Mouse (Mus musculus) cerebellum, adult 2 months (tissue): ENCODE measurements around the gene Serpinf2. TPM values are rescaled to one million over a fixed set of nuclear protein-coding genes. Genes with fewer than 3 reads are reported as not detected.

Experiments
- DNase-seq, 2 experiments: peaks; one replicate each; pipeline ENCODE4 v3.0.0; 2021
- H3K27ac ChIP-seq: fragments of 200-500 bp; 2 replicates; pipeline ENCODE4 v1.5.1; 2012; ENCODE audit warnings: low read length, control low read depth, inconsistent platforms; ENCODE audit not compliant: insufficient read depth
- H3K27me3 ChIP-seq: fragments of 200-500 bp; 2 replicates; pipeline ENCODE4 v1.6.1; 2012; ENCODE audit warnings: inconsistent platforms, mild to moderate bottlenecking, low read length, moderate library complexity; ENCODE audit not compliant: control insufficient read depth, insufficient read depth
- H3K4me1 ChIP-seq: fragments of 200-500 bp; 2 replicates; pipeline ENCODE4 v1.6.1; 2011; ENCODE audit warnings: low read length; ENCODE audit not compliant: control insufficient read depth, insufficient read depth
- H3K4me3 ChIP-seq: fragments of 200-500 bp; replicated peaks from 2 replicates; pipeline ENCODE3; 2011; ENCODE audit warnings: mild to moderate bottlenecking, low read depth, low read length, control low read depth; ENCODE audit not compliant: insufficient read depth
- CTCF ChIP-seq: fragments of 200-500 bp; IDR thresholded peaks from 2 replicates; pipeline ENCODE4 v1.5.1; 2011; ENCODE audit warnings: low read depth, mild to moderate bottlenecking, control low read depth, low read length, moderate library complexity, borderline replicate concordance; ENCODE audit not compliant: insufficient read depth
- POLR2A ChIP-seq: fragments of 200-500 bp; IDR thresholded peaks from 2 replicates; pipeline ENCODE4 v1.6.1; 2011; ENCODE audit warnings: low read length, control low read depth, borderline replicate concordance; ENCODE audit not compliant: insufficient read depth
- WGBS: fragments of 180-500 bp; shearing (Covaris S2); methylation state at CpG from one replicate; pipeline ENCODE4 v1.1.7; 2018; 5-methylcytosine and 5-hydroxymethylcytosine counted together
- polyA plus RNA-seq: library from polyadenylated mRNA; depleted of rRNA; stranded (reverse); fragments of >200 nt; gene quantifications from 2 replicates; pipeline ENCODE4 v1.2.3, GENCODE M21; 2012

Serpinf2 gene
- polyA plus RNA-seq, 1 experiment = 0.15 TPM

DNA sequence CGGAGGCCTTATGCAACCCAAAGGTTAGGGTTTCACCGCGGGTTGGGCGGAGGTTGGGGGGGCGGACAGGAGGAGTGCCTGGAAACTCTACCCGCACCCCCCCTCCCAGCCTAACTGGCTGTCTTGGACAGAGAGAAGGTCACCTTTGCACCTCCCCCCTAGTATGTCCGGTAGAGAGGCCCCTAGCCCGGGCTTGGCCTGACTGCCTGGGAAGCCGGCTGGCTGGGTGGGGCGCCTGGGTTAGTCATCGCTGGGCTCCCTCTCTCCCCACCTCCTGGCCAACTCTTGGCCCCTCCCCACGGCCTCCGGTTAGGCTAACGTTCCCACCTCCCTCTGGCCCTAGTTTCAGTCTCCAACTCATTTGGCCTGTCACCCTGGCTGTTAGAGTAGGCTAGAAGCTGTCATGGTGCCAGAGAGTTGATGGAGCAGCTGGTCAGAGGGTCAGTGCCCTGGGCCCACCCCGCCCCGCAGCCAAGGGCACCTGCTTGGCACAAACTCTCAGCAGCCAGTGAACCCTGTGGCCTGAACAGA is 22.9 kb upstream of the Serpinf2 start:
- DNase-seq = peak; percentile 60 to 69
- no peaks in the 10 kb centered on the region for H3K27me3 ChIP-seq
- peak overlapping the region; percentile 79 for H3K4me3 ChIP-seq
- H3K27ac ChIP-seq = 0 out of 2 replicates have a peak overlapping the region, but pooled peaks have one; percentile 22
- peaks cover 10% of the 10 kb centered on the region for H3K4me1 ChIP-seq
- TF ChIP-seq CTCF = no peak
- no peak for TF ChIP-seq POLR2A
- 3% methylated on average over 15 of the region's 16 CpGs for WGBS

DNA sequence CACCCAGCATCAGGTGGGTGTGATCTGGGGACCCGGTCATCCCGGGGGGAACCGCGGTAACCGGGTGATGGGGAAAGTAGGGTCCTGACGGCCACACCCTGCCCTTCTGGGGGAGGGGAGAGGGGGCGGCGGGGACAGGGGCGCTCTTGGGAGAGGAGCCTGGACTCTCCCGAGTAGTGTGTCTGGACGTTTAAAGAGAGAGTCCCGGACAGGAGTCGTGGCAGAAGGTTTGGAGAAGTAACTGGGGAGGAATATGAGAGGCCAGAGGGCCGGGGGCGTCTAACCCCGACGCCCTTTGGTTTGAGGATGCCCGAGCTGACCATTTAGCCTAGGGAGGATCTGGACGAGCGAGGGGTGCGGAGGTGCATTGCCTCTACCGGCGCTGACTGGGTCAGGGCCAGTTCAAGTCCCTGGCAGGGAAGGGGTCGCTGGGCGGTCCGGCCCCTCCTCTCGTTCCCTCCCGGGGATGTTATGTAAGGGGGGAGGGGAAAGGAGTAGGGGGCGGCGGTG is 22.4 kb upstream of the Serpinf2 start:
- H3K27ac ChIP-seq = no peak overlapping the region
- peak overlapping the region; percentile 79 for H3K4me3 ChIP-seq
- WGBS = 1% methylated on average over 30 of the region's 30 CpGs
- no peak for DNase-seq
- H3K27me3 ChIP-seq = no peaks in the 10 kb centered on the region
- no peak for TF ChIP-seq POLR2A
- no peak for TF ChIP-seq CTCF
- peaks cover 10% of the 10 kb centered on the region for H3K4me1 ChIP-seq

DNA sequence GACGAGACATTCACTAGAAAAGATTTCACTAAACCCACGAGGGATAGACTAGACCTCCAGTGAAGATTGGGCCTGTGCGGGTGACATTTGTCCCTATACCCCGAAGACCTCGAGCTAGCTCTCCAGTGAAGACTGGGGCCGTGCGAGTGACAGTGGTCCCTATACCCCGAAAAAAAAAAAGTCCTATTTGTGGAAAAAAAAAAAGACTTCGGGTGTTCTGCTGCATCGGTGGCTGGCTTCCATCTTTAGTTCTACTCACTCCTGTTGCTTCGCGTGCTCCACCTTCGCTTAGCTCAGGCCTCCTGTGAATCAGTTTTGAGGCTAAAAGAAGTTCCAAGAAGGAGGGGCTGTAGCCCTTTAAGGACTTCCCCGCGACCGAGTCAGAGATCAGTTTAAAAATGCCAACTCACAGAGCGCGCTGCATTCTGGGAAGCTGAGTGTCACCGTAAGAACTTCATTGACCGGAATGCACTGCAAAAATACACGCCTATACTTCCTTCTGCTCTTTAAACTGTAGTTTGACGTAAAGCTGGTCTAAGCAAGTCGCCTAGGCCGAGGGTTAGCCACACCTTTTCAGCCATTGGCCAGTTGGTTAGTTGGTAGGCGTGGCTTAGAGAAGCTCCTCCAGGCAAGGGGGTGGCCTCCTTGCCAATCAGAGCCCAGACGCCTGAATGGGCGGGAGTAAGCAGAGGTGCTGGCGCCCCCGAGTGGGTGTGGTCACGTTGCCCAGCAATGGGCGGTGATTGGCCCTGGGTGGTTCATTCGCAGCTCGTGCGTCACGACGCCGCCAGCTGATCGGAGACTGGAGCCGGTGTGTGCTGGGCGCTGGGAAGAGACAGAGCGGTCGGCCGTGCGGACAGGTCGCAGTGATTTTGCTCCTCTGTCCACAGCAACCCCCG is 21.7 kb upstream of the Serpinf2 start, which contains the start of gene Tlcd2:
Tlcd2 (plus strand) TSS at position 872 of the 899 bp plus-strand sequence.
- H3K4me1 ChIP-seq = peaks cover 10% of the 10 kb centered on the region
- no peak for TF ChIP-seq CTCF
- peak; percentile 92 for TF ChIP-seq POLR2A
- WGBS = under 1% methylated on average over 46 of the region's 46 CpGs
- H3K4me3 ChIP-seq = peak within 1 kb of the TSS; percentile 81
- peak; percentile 99 to 100 for DNase-seq
- no peaks in the 10 kb centered on the region for H3K27me3 ChIP-seq
- peak within 1 kb of the TSS; percentile 49 for H3K27ac ChIP-seq

DNA sequence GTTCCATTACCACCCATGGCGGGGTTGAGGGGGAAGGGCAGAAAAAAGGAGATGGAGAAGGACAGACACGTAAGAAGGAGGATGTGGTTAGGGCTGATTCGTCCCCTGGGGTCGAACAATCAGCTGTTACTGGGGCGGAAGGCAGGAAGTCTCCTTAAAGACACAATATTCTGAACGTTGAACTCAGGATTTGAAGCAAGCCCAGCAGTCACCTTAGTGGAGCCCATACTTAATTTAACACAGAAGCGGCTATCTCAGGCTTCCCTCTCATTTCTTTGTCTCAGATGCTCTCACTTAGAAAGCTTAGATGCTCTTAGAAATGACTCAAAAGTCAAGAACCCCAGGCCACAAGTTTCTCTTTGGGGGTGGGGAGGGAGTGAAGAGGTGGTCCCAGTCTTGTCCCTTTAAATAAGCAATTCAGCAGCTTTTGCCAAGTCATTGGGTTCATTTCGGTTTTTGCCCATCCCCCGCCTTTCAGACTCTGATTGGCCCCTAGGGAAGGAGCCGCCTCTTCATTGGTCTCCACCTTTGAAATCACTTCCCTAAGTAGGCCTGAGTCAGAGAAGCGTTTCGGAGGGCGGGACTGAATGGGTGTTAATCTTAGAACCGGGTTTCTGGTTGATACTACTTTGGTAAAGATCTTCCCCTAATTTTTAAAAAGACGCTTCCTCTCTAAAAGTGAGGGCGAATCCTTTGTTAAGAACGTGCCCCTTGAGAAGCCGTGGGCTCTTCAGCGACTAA is 20.9 kb upstream of the Serpinf2 start:
- TF ChIP-seq POLR2A (peak; percentile 15; the same call in 1 of the 2 replicates), CTCF (no peak)
- 4% methylated on average over 19 of the region's 19 CpGs for WGBS
- peak; percentile 88 to 94 for DNase-seq
- Histone ChIP-seq H3K4me3 (peak overlapping the region; percentile 81), H3K4me1 (peaks cover 10% of the 10 kb centered on the region), H3K27ac (peak overlapping the region; percentile 95), H3K27me3 (no peaks in the 10 kb centered on the region)

DNA sequence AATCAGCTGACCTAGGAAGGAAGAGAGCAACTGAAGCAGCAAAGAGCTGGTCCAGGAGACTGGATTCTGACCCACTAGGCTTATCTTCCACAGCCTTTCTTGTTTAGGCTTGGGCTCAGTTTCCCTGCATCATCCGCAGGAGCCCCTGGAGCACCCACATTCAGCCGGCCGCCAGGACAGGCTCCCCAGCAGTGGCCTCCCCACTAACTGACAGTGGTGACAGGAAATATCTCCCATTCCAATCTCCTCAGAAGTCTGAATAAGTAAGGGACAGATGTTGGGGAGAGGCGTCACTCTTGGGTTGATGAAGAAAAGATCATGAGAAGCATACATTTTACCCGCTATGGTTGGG is 20.3 kb upstream of the Serpinf2 start:
- DNase-seq = no peak
- no peaks in the 10 kb centered on the region for H3K27me3 ChIP-seq
- peaks cover 13% of the 10 kb centered on the region for H3K4me1 ChIP-seq
- peak overlapping the region; percentile 81 for H3K4me3 ChIP-seq
- H3K27ac ChIP-seq = peak overlapping the region; percentile 95
- 36% methylated on average over 5 of the region's 5 CpGs for WGBS
- TF ChIP-seq POLR2A = no peak
- no peak for TF ChIP-seq CTCF

DNA sequence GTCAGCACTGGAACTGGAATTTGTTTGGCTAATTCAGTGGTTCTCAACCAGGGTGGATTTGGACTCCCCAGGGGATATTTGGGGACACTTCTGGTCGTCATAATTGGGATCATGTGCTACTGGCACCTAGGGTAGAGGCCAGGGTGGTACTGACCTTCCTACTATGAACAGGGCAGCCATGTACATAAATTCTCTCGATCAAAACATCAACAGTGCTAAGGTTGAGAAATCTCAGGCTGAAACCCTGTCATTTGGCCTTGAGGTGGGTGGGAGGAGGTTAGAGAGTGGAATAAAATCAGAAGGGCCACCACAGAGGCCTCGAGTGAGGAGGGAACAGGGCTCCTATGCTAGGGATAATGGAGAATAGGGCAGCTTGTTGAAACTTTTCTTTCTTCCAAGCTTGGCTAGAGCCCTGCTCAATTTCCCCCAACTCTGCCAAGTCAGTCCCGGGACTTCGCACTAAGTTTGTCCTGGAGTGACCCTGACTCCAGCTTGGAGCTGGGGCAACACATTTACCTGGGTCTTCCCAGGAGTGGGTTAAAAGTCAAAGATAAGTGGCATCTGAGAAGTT is 19.8 kb upstream of the Serpinf2 start:
- 43% methylated on average over 5 of the region's 5 CpGs for WGBS

DNA sequence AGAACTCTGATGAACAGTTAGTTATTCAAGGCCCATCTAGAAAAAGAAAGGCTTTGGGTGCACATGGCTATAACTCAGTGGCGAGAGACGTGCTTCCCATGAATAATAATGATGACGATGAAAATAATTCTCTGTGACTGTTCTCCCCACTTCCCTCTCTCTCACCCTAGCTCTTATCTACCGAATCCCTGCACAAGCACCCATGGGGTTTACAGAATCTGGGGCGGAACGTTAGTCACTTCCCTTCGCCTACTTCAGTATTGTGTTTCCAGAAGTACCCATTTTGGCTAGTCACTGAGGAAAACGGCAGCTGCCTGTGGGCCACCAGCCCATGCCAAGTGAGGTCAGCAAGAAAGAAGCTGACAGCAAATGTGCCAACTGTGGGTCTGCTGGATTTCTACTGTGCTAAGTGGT is 19.2 kb upstream of the Serpinf2 start:
- WGBS = 49% methylated on average over 8 of the region's 8 CpGs
- H3K27ac ChIP-seq = no peak overlapping the region
- no peak for TF ChIP-seq CTCF
- TF ChIP-seq POLR2A = no peak
- no peak for DNase-seq
- H3K4me1 ChIP-seq = peaks cover 16% of the 10 kb centered on the region
- H3K27me3 ChIP-seq = no peaks in the 10 kb centered on the region
- no peak overlapping the region for H3K4me3 ChIP-seq

More for the DNA sequence above, 19.8 kb upstream of the Serpinf2 start:
- Histone ChIP-seq H3K4me1 (peaks cover 13% of the 10 kb centered on the region), H3K27ac (no peak overlapping the region), H3K27me3 (no peaks in the 10 kb centered on the region), H3K4me3 (no peak overlapping the region)
- TF ChIP-seq CTCF = no peak
- no peak for TF ChIP-seq POLR2A
- DNase-seq = no peak

DNA sequence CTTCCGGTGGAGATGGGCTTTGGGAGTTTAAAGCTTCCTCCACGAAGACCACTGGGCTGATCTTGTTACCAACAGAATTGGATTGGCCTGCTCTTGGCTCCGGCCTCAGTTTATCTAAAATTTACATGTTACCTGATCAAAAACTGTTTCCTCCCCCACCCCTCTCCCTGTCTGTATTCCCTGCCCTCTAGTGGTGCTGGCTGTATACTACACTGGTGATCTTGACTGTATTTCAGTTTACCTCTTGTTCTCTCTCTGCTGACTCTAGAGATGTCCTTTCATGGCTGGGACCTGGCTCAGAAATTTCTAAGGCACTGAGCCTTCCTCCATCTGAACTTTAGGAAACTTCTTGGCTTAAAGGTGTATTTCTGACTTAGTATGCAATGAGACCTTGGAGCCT is 18.8 kb upstream of the Serpinf2 start:
- no peak overlapping the region for H3K27ac ChIP-seq
- WGBS = 19% methylated on average over 3 of the region's 3 CpGs
- peaks cover 20% of the 10 kb centered on the region for H3K4me1 ChIP-seq
- no peaks in the 10 kb centered on the region for H3K27me3 ChIP-seq
- DNase-seq = peak in 1 of 2 experiments; percentile 45
- TF ChIP-seq CTCF = peak; percentile 58; the same call in 1 of the 2 replicates
- no peak for TF ChIP-seq POLR2A
- no peak overlapping the region for H3K4me3 ChIP-seq
